Mouse (Mus musculus): Measurements from ENCODE around the gene Eid3.

Eid3 gene

GRCm38 (mm10) chr10:82910198-82910597 lies 43.8 kb downstream of the Eid3 start:
- in situ Hi-C loops (cut with MboI) = no loop called here

- in situ Hi-C loops (cut with MboI) = no loop called here
Measured at GRCm38 (mm10) chr10:82913238-82913637, 46.8 kb downstream of the Eid3 start.

- in situ Hi-C loops (cut with MboI) = no loop called here
Measured at GRCm38 (mm10) chr10:82913772-82914171, 47.3 kb downstream of the Eid3 start.
